Mouse (Mus musculus) thymus, postnatal 10 days (tissue): ENCODE results near the gene Olfr1173.

ENCODE experiments used
- DNase-seq, 2 experiments: peaks; one replicate each; pipeline ENCODE4 v3.0.0; 2021; ENCODE audit warnings: low spot score in 2 of 2

Gene Olfr1173

DNA sequence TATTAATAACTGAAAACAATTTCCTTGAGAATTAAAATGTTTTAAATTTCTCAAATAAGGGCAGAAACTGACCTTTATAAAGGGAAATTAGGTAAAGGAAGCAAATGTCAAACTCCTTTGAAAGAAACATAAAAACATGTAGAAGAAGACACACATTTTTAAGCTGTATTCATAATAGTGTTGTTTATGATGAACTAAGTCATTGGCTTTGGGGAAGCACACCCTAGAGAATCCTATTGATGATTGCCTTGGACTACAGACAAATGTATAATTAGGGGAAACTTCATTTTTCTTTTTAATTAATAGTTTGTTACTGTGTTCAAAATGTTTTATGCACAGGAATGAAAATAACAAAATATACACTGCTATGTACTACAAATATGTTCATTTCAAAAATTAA, at the start of gene Olfr1173:
Gene Olfr1173, minus strand, starts transcription at position 101 of the 400 bp plus-strand sequence.
- no peak for DNase-seq

GRCm38 (mm10) chr2:88327115-88327514, 47.4 kb upstream of the Olfr1173 start, which contains the start of gene Olfr1175-ps:
Gene Olfr1175-ps, minus strand, starts transcription at chr2:88327215.
- DNase-seq = no peak

- DNase-seq = no peak
These were observed 35.4 kb upstream of the Olfr1173 start, which contains the start of gene Olfr1174-ps for GRCm38 (mm10) chr2:88315035-88315434. Gene Olfr1174-ps, minus strand, starts transcription at chr2:88315135.

DNA sequence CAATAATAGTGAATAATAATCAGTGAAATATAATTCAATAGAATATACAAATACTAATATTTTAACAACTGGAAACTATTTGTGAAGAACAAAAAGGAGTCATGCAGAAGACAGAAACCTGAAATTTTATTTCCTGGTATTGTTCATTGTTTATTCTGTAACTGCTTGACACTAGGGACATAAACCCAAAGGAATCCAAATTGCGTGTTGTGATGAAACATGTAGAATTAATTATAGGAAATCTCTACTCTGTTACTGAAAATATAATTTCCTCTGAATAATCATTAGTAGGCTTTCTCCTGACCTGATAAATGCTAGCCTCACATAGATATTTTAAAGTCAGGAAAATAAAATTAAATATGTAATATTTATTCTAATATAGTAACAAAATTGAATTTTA, 51.4 kb downstream of the Olfr1173 start, which contains the start of gene Olfr1170:
Gene Olfr1170, minus strand, starts transcription at position 101 of the 400 bp plus-strand sequence.
- no peak for DNase-seq
